Mouse (Mus musculus): ENCODE results near the gene Nek11.

- TF ChIP-seq CTCF (IDR thresholded peaks at IDR 0.05; ENCODE audit: low read depth, low read length): no peak
- no peak for TF ChIP-seq TAL1 (conservative IDR thresholded peaks at IDR 0.05; ENCODE audit: low read depth, low read length)
- TF ChIP-seq GATA1 (IDR thresholded peaks at IDR 0.05; ENCODE audit: borderline replicate concordance, low read length): no peak
- no peak for TF ChIP-seq POLR2AphosphoS5 (IDR thresholded peaks at IDR 0.05; ENCODE audit: insufficient replicate concordance, low read depth, low read length)
These were observed 93.1 kb downstream of the Nek11 start for GRCm38 (mm10) chr9:105302230-105302629.

Data from G1E (cell line).